Comparison of ENCODE assay signal across 8 mouse cellular contexts in the genomic region with DNA sequence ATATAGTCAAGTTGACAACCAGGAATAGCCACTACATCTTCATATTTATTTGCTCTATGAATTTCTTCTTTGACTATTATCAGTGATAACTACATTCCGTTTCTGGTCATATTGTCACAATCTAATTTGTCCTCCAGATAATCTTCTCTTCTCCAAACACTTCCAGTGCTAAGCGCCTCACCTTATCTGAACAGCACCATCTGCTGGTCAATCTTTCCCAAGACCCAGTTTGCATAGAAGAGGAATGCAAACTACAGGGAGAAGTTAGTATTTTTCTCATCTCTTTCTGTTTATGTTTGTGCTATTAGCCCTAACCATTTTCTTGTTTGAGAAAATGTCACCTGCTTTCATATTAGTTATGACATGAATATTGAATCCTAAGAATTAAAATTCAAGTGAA.
DNase-seq lines count a peak whose midpoint lies in the region; ATAC-seq and TF ChIP-seq lines count a peak whose summit lies in the region.
"Had no signal": no experiment of that assay in that cellular context is flagged by ENCODE, and none has a peak within 500 bp of the region (broad histone marks: within the 10 kb centered on the region; RNA-seq: fewer than 3 reads in every experiment).

No protein-coding gene starts in this region.

- no peaks in the 10 kb centered on the region for H3K4me1 ChIP-seq in intestine, postnatal 0 days (replicated peaks; ENCODE audit: control insufficient read depth, insufficient read depth, low read length)
- H3K4me1 ChIP-seq in intestine, embryonic 15.5 days (replicated peaks) = no peaks in the 10 kb centered on the region
- H3K4me1 ChIP-seq in liver, embryonic 11.5 days (replicated peaks; ENCODE audit: control insufficient read depth, insufficient read depth, low read length) = no peaks in the 10 kb centered on the region
- H3K4me1 ChIP-seq: neural tube, embryonic 13.5 days had no signal

- peak; percentile 2 for DNase-seq in thymus, postnatal 4 days
- no peak for DNase-seq in thymus, postnatal 0 days (ENCODE audit: low spot score)
- peak; percentile 62 for DNase-seq in embryo, embryonic 10.5 days (ENCODE audit: low spot score)
- DNase-seq in right cerebral cortex, postnatal 4 days = peak; percentile 2
- DNase-seq in liver, embryonic 11.5 days (ENCODE audit: low spot score) = no peak

- TF ChIP-seq CTCF in intestine, postnatal 0 days (IDR thresholded peaks at IDR 0.05; ENCODE audit: low read depth) = peak; percentile 73

- no peak overlapping the region for H3K4me3 ChIP-seq in intestine, postnatal 0 days (ENCODE audit: low read depth, low read length)
- H3K4me3 ChIP-seq in intestine, embryonic 15.5 days (replicated peaks) = no peak overlapping the region
- H3K4me3 ChIP-seq in liver, embryonic 11.5 days (ENCODE audit: low read depth, low read length) = no peak overlapping the region
- H3K4me3 ChIP-seq: neural tube, embryonic 13.5 days had no signal

- no peak overlapping the region for H3K9ac ChIP-seq in intestine, postnatal 0 days (ENCODE audit: low read depth, low read length)
- H3K9ac ChIP-seq in intestine, embryonic 15.5 days = no peak overlapping the region
- H3K9ac ChIP-seq in liver, embryonic 11.5 days (ENCODE audit: low read depth, low read length) = no peak overlapping the region
- H3K9ac ChIP-seq: neural tube, embryonic 13.5 days had no signal

- no peak overlapping the region for H3K27ac ChIP-seq in intestine, postnatal 0 days (ENCODE audit: low read depth, low read length)
- no peak overlapping the region for H3K27ac ChIP-seq in intestine, embryonic 15.5 days
- H3K27ac ChIP-seq in liver, embryonic 11.5 days (ENCODE audit: low read depth, low read length) = no peak overlapping the region
- H3K27ac ChIP-seq: neural tube, embryonic 13.5 days had no signal

- no peak overlapping the region for H3K4me2 ChIP-seq in intestine, postnatal 0 days (replicated peaks; ENCODE audit: low read depth)
- no peak overlapping the region for H3K4me2 ChIP-seq in intestine, embryonic 15.5 days (replicated peaks)
- H3K4me2 ChIP-seq in liver, embryonic 11.5 days = no peak overlapping the region
- H3K4me2 ChIP-seq: neural tube, embryonic 13.5 days had no signal

- no peak for ATAC-seq in intestine, postnatal 0 days
- no peak for ATAC-seq in intestine, embryonic 15.5 days
- no peak for ATAC-seq in liver, embryonic 11.5 days (replicated peaks; ENCODE audit: low FRiP score)

- H3K9me3 ChIP-seq in intestine, postnatal 0 days (ENCODE audit: control insufficient read depth) = no peaks in the 10 kb centered on the region
- no peaks in the 10 kb centered on the region for H3K9me3 ChIP-seq in intestine, embryonic 15.5 days
- no peaks in the 10 kb centered on the region for H3K9me3 ChIP-seq in liver, embryonic 11.5 days (ENCODE audit: control insufficient read depth, low read length)
- H3K9me3 ChIP-seq: neural tube, embryonic 13.5 days had no signal

- no peaks in the 10 kb centered on the region for H3K27me3 ChIP-seq in intestine, postnatal 0 days (replicated peaks; ENCODE audit: control insufficient read depth, insufficient read depth, low read length)
- no peaks in the 10 kb centered on the region for H3K27me3 ChIP-seq in intestine, embryonic 15.5 days (replicated peaks)
- no peaks in the 10 kb centered on the region for H3K27me3 ChIP-seq in liver, embryonic 11.5 days (replicated peaks; ENCODE audit: control insufficient read depth, insufficient read depth, low read length)
- H3K27me3 ChIP-seq: neural tube, embryonic 13.5 days had no signal

- WGBS in intestine, postnatal 0 days = 31% methylated on average over 2 of the region's 2 CpGs
- 37% methylated on average over 2 of the region's 2 CpGs for WGBS in intestine, embryonic 15.5 days
- WGBS in liver, embryonic 11.5 days = 40% methylated on average over 2 of the region's 2 CpGs

- H3K36me3 ChIP-seq in intestine, postnatal 0 days (ENCODE audit: control insufficient read depth, insufficient read depth) = no peaks in the 10 kb centered on the region
- H3K36me3 ChIP-seq in intestine, embryonic 15.5 days = no peaks in the 10 kb centered on the region
- no peaks in the 10 kb centered on the region for H3K36me3 ChIP-seq in liver, embryonic 11.5 days (ENCODE audit: control insufficient read depth, insufficient read depth, low read length)
- H3K36me3 ChIP-seq: neural tube, embryonic 13.5 days had no signal

Comparison
In these comparisons a context has a peak if more than half of its experiments do, and no peak if none do; other contexts are left out.
1. DNase-seq: peak in thymus, postnatal 4 days (single experiment), embryo, embryonic 10.5 days (single experiment) and right cerebral cortex, postnatal 4 days (single experiment); none in thymus, postnatal 0 days (single experiment) and liver, embryonic 11.5 days (single experiment).